Mouse (Mus musculus) CH12.LX (cell line): ENCODE results near the gene Neurog1. TPM values are rescaled to one million over a fixed set of nuclear protein-coding genes. Genes with fewer than 3 reads are reported as not detected.

ENCODE experiments used
- DNase-seq: peaks from one replicate; pipeline ENCODE4 v3.0.0-alpha.2; 2013; ENCODE audit errors: extremely low read depth
- H3K27ac ChIP-seq: 2 replicates; pipeline ENCODE4 v1.5.1; 2012; ENCODE audit warnings: low read depth, mild to moderate bottlenecking, control low read depth, moderate library complexity; ENCODE audit not compliant: insufficient read depth
- H3K27me3 ChIP-seq: replicated peaks from 2 replicates; pipeline ENCODE3; 2012; ENCODE audit warnings: inconsistent platforms
- H3K36me3 ChIP-seq, 2 experiments: replicated peaks in 1 of 2; 2 replicates each; pipeline versions ENCODE3 to v1.6.1; 2012; ENCODE audit warnings: inconsistent platforms in 1 of 2, low read length in 1 of 2, mild to moderate bottlenecking in 1 of 2, mixed read lengths in 1 of 2, moderate library complexity in 1 of 2; ENCODE audit not compliant: control insufficient read depth in 1 of 2, insufficient read depth in 1 of 2
- H3K4me1 ChIP-seq, 2 experiments: 2 replicates each; pipeline ENCODE4 v1.6.1; 2012; ENCODE audit warnings: inconsistent platforms in 1 of 2, moderate library complexity in 1 of 2; ENCODE audit not compliant: insufficient read depth in 2 of 2, control insufficient read depth in 1 of 2
- H3K4me2 ChIP-seq: 2 replicates; pipeline ENCODE4 v1.6.1; 2012; ENCODE audit warnings: low read depth, mild to moderate bottlenecking, control low read depth; ENCODE audit not compliant: poor library complexity, insufficient read depth, severe bottlenecking
- H3K4me3 ChIP-seq, 3 experiments: fragments of 150-350 bp in 1 of 3; sonication (generic) in 1 of 3; replicated peaks in 1 of 3; 2 replicates each; pipeline versions ENCODE3 to v1.5.1; 2011 to 2012; ENCODE audit warnings: low read depth in 2 of 3, low read length in 2 of 3, mild to moderate bottlenecking in 2 of 3, moderate library complexity in 2 of 3, control low read depth in 1 of 3, improper control_type of control experiment in 1 of 3, inconsistent platforms in 1 of 3, mixed read lengths in 1 of 3; ENCODE audit not compliant: poor library complexity in 1 of 3
- H3K79me2 ChIP-seq: replicated peaks from 2 replicates; pipeline ENCODE4 v1.6.1; 2012; ENCODE audit warnings: mild to moderate bottlenecking, moderate library complexity; ENCODE audit not compliant: control insufficient read depth, poor library complexity, insufficient read depth, severe bottlenecking; ENCODE audit errors: extremely low read depth
- H3K9ac ChIP-seq: 2 replicates; pipeline ENCODE4 v1.6.1; 2012; ENCODE audit warnings: low read depth, mild to moderate bottlenecking, control low read depth, moderate library complexity; ENCODE audit not compliant: insufficient read depth
- H3K9me3 ChIP-seq: replicated peaks from 2 replicates; pipeline ENCODE3; 2012; ENCODE audit warnings: low read length, inconsistent platforms, mixed read lengths
- CHD2 ChIP-seq: IDR thresholded peaks from 2 replicates; pipeline ENCODE4 v1.6.1; 2011; ENCODE audit warnings: low read length, improper control_type of control experiment
- CTCF ChIP-seq, 2 experiments: IDR thresholded peaks in 1 of 2; conservative IDR thresholded peaks in 1 of 2; 2 replicates each; pipeline ENCODE4 v1.5.1; 2011 to 2012; ENCODE audit warnings: low read depth in 2 of 2, low read length in 2 of 2, improper control_type of control experiment in 1 of 2, inconsistent platforms in 1 of 2, mild to moderate bottlenecking in 1 of 2, moderate library complexity in 1 of 2
- JUND ChIP-seq: conservative IDR thresholded peaks from 2 replicates; pipeline ENCODE4 v1.6.1; 2011; ENCODE audit warnings: low read depth, low read length, improper control_type of control experiment
- MAFK ChIP-seq: IDR thresholded peaks from 2 replicates; pipeline ENCODE4 v1.6.1; 2011; ENCODE audit warnings: low read length, improper control_type of control experiment; ENCODE audit not compliant: insufficient replicate concordance
- MEF2A ChIP-seq: IDR thresholded peaks from 2 replicates; pipeline ENCODE4 v1.6.1; 2014; ENCODE audit warnings: low read depth, mild to moderate bottlenecking, inconsistent platforms, low read length, improper control_type of control experiment, borderline replicate concordance
- POLR2AphosphoS2 ChIP-seq: IDR thresholded peaks from 2 replicates; pipeline ENCODE4 v1.6.1; 2011; ENCODE audit warnings: low read depth, low read length, improper control_type of control experiment
- RAD21 ChIP-seq: IDR thresholded peaks from 2 replicates; pipeline ENCODE4 v1.6.1; 2011; ENCODE audit warnings: low read depth, mild to moderate bottlenecking, low read length, improper control_type of control experiment, moderate library complexity
- SMC3 ChIP-seq: IDR thresholded peaks from 2 replicates; pipeline ENCODE4 v1.6.1; 2011; ENCODE audit warnings: low read depth, low read length, improper control_type of control experiment
- ZC3H11A ChIP-seq: IDR thresholded peaks from 2 replicates; pipeline ENCODE4 v1.6.1; 2012; ENCODE audit warnings: low read depth, mild to moderate bottlenecking, inconsistent platforms, low read length, improper control_type of control experiment
- ZNF384 ChIP-seq: IDR thresholded peaks from 2 replicates; pipeline ENCODE4 v1.6.1; 2012; ENCODE audit warnings: low read depth, low read length, improper control_type of control experiment, inconsistent platforms
- dilution Hi-C: fragments of 300-500 bp; cut with MboI; formaldehyde crosslinking; loops from 2 replicates; pipeline ENCODE4 v1.14.3; 2020; ENCODE audit warnings: low sequenced_read_pairs; ENCODE audit not compliant: extremely low pct_unique_long_range_greater_than_20kb, extremely low pct_ligation_motif_present
- in situ Hi-C: fragments of 300-500 bp; cut with MboI; formaldehyde crosslinking; loops from 3 replicates; pipeline ENCODE4 v1.14.3; 2019; ENCODE audit warnings: low sequenced_read_pairs, low pct_ligation_motif_present, low pct_unique_long_range_greater_than_20kb, mixed read lengths
- polyA plus RNA-seq: library from polyadenylated mRNA; unstranded; fragments of >175 nt; gene quantifications from 2 replicates; pipeline ENCODE4 v1.2.1, GENCODE M21; 2012; ENCODE audit warnings: low read depth; ENCODE audit not compliant: insufficient read length
- total RNA-seq, 2 experiments: library from RNA; depleted of rRNA; stranded (reverse); fragments of 300-350 nt in 1 of 2; fragments of >200 nt in 1 of 2; gene quantifications; 2 replicates each; pipeline ENCODE4 v1.2.3; 2012 to 2014

Neurog1 gene
- total and polyA plus RNA-seq, 3 experiments = not detected

- no peak overlapping the region for H3K4me3 ChIP-seq
Observed at GRCm38 (mm10) chr13:56259021-56259925, 7.3 kb upstream of the Neurog1 start.

GRCm38 (mm10) chr13:56258196-56259020 is 6.4 kb upstream of the Neurog1 start:
- no peaks in the 10 kb centered on the region for H3K36me3 ChIP-seq
- no peak overlapping the region for H3K4me2 ChIP-seq
- H3K9ac ChIP-seq = no peak overlapping the region
- peaks cover 6 to 11% of the 10 kb centered on the region in 2 experiments; a peak in 2 of 4 replicates for H3K4me1 ChIP-seq
- in situ Hi-C loops = no loop called here
- DNase-seq = no peak
- peaks cover 4% of the 10 kb centered on the region for H3K9me3 ChIP-seq
- dilution Hi-C loops = no loop called here
- H3K27ac ChIP-seq = no peak overlapping the region
- no peak overlapping the region for H3K4me3 ChIP-seq
- TF ChIP-seq JUND (no peak), ZC3H11A (no peak), MEF2A (no peak), CTCF (conservative IDR thresholded peaks at IDR 0.05 in 1 of 2, IDR thresholded peaks at IDR 0.05 in 1 of 2; ENCODE audit: low read depth in 2 of 2, low read length in 2 of 2) (no peak), MAFK (no peak)
- H3K27me3 ChIP-seq = peaks cover 33% of the 10 kb centered on the region
- H3K79me2 ChIP-seq = no peaks in the 10 kb centered on the region

More at GRCm38 (mm10) chr13:56259021-56259925, 7.3 kb upstream of the Neurog1 start:
- TF ChIP-seq CTCF (conservative IDR thresholded peaks at IDR 0.05 in 1 of 2, IDR thresholded peaks at IDR 0.05 in 1 of 2; ENCODE audit: low read depth in 2 of 2, low read length in 2 of 2) = peak in 1 of 2 experiments; percentile 47; a peak in 2 of 4 replicates
- TF ChIP-seq CHD2 = no peak
- TF ChIP-seq POLR2AphosphoS2 = no peak
- peak; percentile 34; the same call in 1 of the 2 replicates for TF ChIP-seq SMC3
- peak; percentile 83 for TF ChIP-seq ZNF384
- peak; percentile 28 for TF ChIP-seq RAD21
- TF ChIP-seq, all 38 proteins: peak for 4
- Histone ChIP-seq H3K27me3 (peaks cover 24% of the 10 kb centered on the region), H3K27ac (no peak overlapping the region), H3K9me3 (peaks cover 4% of the 10 kb centered on the region), H3K36me3 (no peaks in the 10 kb centered on the region), H3K79me2 (no peaks in the 10 kb centered on the region), H3K4me2 (no peak overlapping the region), H3K4me1 (peaks cover 6 to 11% of the 10 kb centered on the region in 2 experiments; a peak in 2 of 4 replicates), H3K9ac (no peak overlapping the region)
- DNase-seq = no peak
- in situ Hi-C loops = no loop called here
- dilution Hi-C loops = no loop called here
